Mouse (Mus musculus) forebrain, embryonic 13.5 days (tissue): ENCODE data around the gene E130311K13Rik. TPM values are rescaled to one million over a fixed set of nuclear protein-coding genes. Genes with fewer than 3 reads are reported as not detected.

ENCODE experiments used
- ATAC-seq: fragments of 200-750 bp; cut with Nextera tagmentation; 2 replicates; pipeline ENCODE4 v1.8.0; 2017
- H3K27ac ChIP-seq: fragments of 300-500 bp; sonication (generic); 2 replicates; pipeline ENCODE4 v1.5.1; 2015; ENCODE audit warnings: inconsistent platforms, mild to moderate bottlenecking, moderate library complexity
- H3K27me3 ChIP-seq: fragments of 300-500 bp; sonication (generic); 2 replicates; pipeline ENCODE4 v1.6.1; 2015; ENCODE audit warnings: mild to moderate bottlenecking, inconsistent platforms
- H3K36me3 ChIP-seq: fragments of 300-500 bp; sonication (generic); 2 replicates; pipeline ENCODE4 v1.6.1; 2015; ENCODE audit warnings: mild to moderate bottlenecking, inconsistent platforms; ENCODE audit not compliant: poor library complexity, severe bottlenecking
- H3K4me1 ChIP-seq: fragments of 300-500 bp; sonication (generic); 2 replicates; pipeline ENCODE4 v1.6.1; 2015; ENCODE audit warnings: inconsistent platforms
- H3K4me2 ChIP-seq: fragments of 300-500 bp; sonication (generic); 2 replicates; pipeline ENCODE4 v1.6.1; 2015; ENCODE audit warnings: inconsistent platforms, mild to moderate bottlenecking, moderate library complexity
- H3K4me3 ChIP-seq: fragments of 300-500 bp; sonication (generic); 2 replicates; pipeline ENCODE4 v1.5.1; 2015; ENCODE audit warnings: mild to moderate bottlenecking, inconsistent platforms
- H3K9ac ChIP-seq: fragments of 300-500 bp; sonication (generic); 2 replicates; pipeline ENCODE4 v1.6.1; 2015; ENCODE audit warnings: mild to moderate bottlenecking, inconsistent platforms
- H3K9me3 ChIP-seq: fragments of 300-500 bp; sonication (generic); replicated peaks from 2 replicates; pipeline ENCODE4 v1.6.1; 2016; ENCODE audit warnings: inconsistent platforms
- WGBS: fragments of 180-500 bp; shearing (Covaris S2); methylation state at CpG from one replicate; pipeline ENCODE4 v1.1.7; 2015; 5-methylcytosine and 5-hydroxymethylcytosine counted together
- polyA plus RNA-seq: library from polyadenylated mRNA; unstranded; fragments of >200 nt; fragmentation: Nextera tagmentation; extraction: Ambion mirVana; gene quantifications from 2 replicates; pipeline ENCODE4 v1.2.1, GENCODE M21; 2015

Gene E130311K13Rik
- polyA plus RNA-seq, 1 experiment from 2014 or later: 5.0 TPM

DNA sequence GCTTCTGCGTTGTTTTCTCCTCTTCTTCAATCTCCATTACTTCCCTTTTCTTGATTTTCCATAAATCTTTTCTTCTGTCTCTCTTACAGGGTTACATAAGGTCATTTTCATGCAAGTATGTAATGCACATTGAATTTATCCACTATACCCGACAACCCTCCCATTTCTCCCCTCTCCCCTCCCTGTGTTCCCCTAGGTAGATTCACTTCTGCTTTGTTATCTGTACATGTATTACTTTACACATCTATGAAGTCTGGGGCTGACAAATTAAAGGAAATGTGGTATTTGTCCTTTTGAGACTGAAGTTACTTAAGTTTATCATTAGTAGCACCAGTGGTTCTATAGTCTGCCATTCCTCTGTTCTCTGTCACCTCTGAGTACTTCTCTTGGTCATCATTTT is 48.2 kb downstream of the E130311K13Rik start:
- Histone ChIP-seq H3K9ac (no peak overlapping the region), H3K36me3 (peaks cover 12% of the 10 kb centered on the region; the same call in 1 of the 2 replicates), H3K4me3 (no peak overlapping the region), H3K4me1 (0 out of 2 replicates have a peak, but pooled peaks cover 4% of the 10 kb centered on the region), H3K4me2 (no peak overlapping the region), H3K27me3 (no peaks in the 10 kb centered on the region), H3K9me3 (no peaks in the 10 kb centered on the region; the same call in 1 of the 2 replicates), H3K27ac (no peak overlapping the region)
- 90% methylated on average over 2 of the region's 2 CpGs for WGBS
- ATAC-seq: no peak

GRCm38 (mm10) chr3:63878995-63879666 is 50.1 kb downstream of the E130311K13Rik start:
- Histone ChIP-seq H3K4me3 (no peak overlapping the region), H3K4me2 (no peak overlapping the region), H3K36me3 (no peaks in the 10 kb centered on the region), H3K9me3 (no peaks in the 10 kb centered on the region), H3K27ac (no peak overlapping the region), H3K27me3 (no peaks in the 10 kb centered on the region), H3K4me1 (0 out of 2 replicates have a peak, but pooled peaks cover 4% of the 10 kb centered on the region), H3K9ac (no peak overlapping the region)
- ATAC-seq: no peak
- WGBS: 8% methylated on average over 4 of the region's 4 CpGs

DNA sequence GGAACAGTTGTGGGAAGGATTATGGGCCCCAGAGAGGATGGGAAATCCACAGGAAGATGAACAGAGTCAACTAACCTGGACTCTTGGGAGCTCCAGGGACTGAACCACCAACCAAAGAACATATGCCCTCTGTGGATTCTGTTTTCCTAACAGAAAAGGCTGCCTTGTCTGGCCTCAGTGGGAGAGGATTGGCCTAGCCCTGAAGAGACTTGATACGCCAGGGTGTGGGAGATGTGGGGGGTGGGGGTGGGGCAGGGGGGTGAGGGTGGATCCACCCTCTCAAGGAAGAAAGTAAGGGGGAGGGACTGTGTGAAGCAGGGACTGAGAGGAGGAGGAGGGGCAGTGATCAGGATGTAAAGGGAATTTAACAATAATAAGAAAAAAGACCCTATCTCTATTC is 56.5 kb downstream of the E130311K13Rik start:
- Histone ChIP-seq H3K27ac (no peak overlapping the region), H3K9me3 (no peaks in the 10 kb centered on the region), H3K27me3 (no peaks in the 10 kb centered on the region), H3K9ac (no peak overlapping the region), H3K4me3 (no peak overlapping the region), H3K4me1 (peaks cover 15% of the 10 kb centered on the region), H3K36me3 (peaks cover 5% of the 10 kb centered on the region; the same call in 1 of the 2 replicates), H3K4me2 (no peak overlapping the region)
- no peak for ATAC-seq
- WGBS: 23% methylated on average over 1 of the region's 1 CpGs

GRCm38 (mm10) chr3:63871249-63871648 is 58.0 kb downstream of the E130311K13Rik start:
- H3K36me3 ChIP-seq: peaks cover 5% of the 10 kb centered on the region; the same call in 1 of the 2 replicates
- H3K27ac ChIP-seq: no peak overlapping the region
- WGBS: 0% methylated on average over 2 of the region's 2 CpGs
- ATAC-seq: peak; percentile 76; the same call in 1 of the 2 replicates
- no peak overlapping the region for H3K4me2 ChIP-seq
- no peaks in the 10 kb centered on the region for H3K9me3 ChIP-seq
- no peaks in the 10 kb centered on the region for H3K27me3 ChIP-seq
- no peak overlapping the region for H3K4me3 ChIP-seq
- H3K4me1 ChIP-seq: peaks cover 15% of the 10 kb centered on the region
- H3K9ac ChIP-seq: no peak overlapping the region

DNA sequence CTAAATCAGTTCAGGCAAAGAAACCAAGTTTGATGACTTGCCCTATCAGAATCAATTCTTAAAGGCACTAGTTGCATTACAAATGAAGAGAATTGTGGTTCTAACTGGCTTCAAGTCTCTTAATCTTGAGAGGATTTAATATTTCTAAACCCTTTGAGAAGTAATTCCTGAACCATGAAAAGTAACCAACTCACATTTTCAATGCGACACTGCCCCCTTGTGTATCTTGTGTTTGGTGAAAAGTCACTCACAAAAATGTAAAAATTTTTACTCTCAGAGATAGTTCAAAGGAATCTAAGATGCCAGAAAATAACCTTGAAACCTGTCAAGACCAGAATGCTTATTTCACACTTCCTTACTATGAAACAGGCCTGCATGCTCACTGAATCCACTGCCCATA is 61.0 kb downstream of the E130311K13Rik start:
- Histone ChIP-seq H3K9me3 (no peaks in the 10 kb centered on the region), H3K36me3 (peaks cover 5% of the 10 kb centered on the region; the same call in 1 of the 2 replicates), H3K27me3 (no peaks in the 10 kb centered on the region), H3K4me3 (no peak overlapping the region), H3K4me2 (no peak overlapping the region), H3K9ac (no peak overlapping the region), H3K4me1 (peaks cover 32% of the 10 kb centered on the region), H3K27ac (no peak overlapping the region)
- ATAC-seq: no peak
- WGBS: 77% methylated on average over 1 of the region's 1 CpGs

GRCm38 (mm10) chr3:63865069-63865468 is 64.2 kb downstream of the E130311K13Rik start:
- H3K27ac ChIP-seq: no peak overlapping the region
- H3K9me3 ChIP-seq: no peaks in the 10 kb centered on the region
- WGBS: 31% methylated on average over 2 of the region's 2 CpGs
- H3K36me3 ChIP-seq: peaks cover 5% of the 10 kb centered on the region; the same call in 1 of the 2 replicates
- no peak overlapping the region for H3K9ac ChIP-seq
- no peaks in the 10 kb centered on the region for H3K27me3 ChIP-seq
- H3K4me2 ChIP-seq: no peak overlapping the region
- peaks cover 23% of the 10 kb centered on the region for H3K4me1 ChIP-seq
- ATAC-seq: peak; percentile 42; the same call in 1 of the 2 replicates
- no peak overlapping the region for H3K4me3 ChIP-seq

Other genes with a start within 250 kb of the E130311K13Rik start
- 9.8 and 13.1 TPM in 2 replicates for gene Plch1, start 30.0 kb downstream of the E130311K13Rik start, polyA plus RNA-seq
- 14.3 and 15.2 TPM in 2 replicates for gene Slc33a1, start 35.3 kb upstream of the E130311K13Rik start, polyA plus RNA-seq
- gene Gmps, start 46.6 kb upstream of the E130311K13Rik start, polyA plus RNA-seq: 52.7 and 58.4 TPM in 2 replicates
- 0.11 and 0.12 TPM in 2 replicates for gene Vmn2r1, start 152.1 kb upstream of the E130311K13Rik start, polyA plus RNA-seq
- 0.05 TPM in 2 replicates for gene Vmn2r2, start 212.5 kb upstream of the E130311K13Rik start, polyA plus RNA-seq